Mouse (Mus musculus): ENCODE measurements at regions not wholly inside any gene's neighbourhood (a gene's known extent, or its start where the extent isn't known, plus 50 kb on each side); places are given as distances from the start of the nearest gene placed in this dataset.

GRCm38 (mm10) chr1:189153150-189153549 is 145.5 kb upstream of the Kctd3 start:
- TF ChIP-seq CTCF (IDR thresholded peaks at IDR 0.05) (no peak), POLR2A (IDR thresholded peaks at IDR 0.05; ENCODE audit: insufficient read depth, low read depth, low read length) (no peak), EP300 (IDR thresholded peaks at IDR 0.05; ENCODE audit: insufficient read depth, low read depth, low read length) (no peak)
